Mouse (Mus musculus) heart, adult 2 months (tissue): ENCODE measurements around the gene Pde3b. TPM values are rescaled to one million over a fixed set of nuclear protein-coding genes. Genes with fewer than 3 reads are reported as not detected.

ENCODE experiments used
- DNase-seq, 2 experiments: peaks; one replicate each; pipeline ENCODE4 v3.0.0; 2021
- H3K27ac ChIP-seq: fragments of 200-600 bp; 2 replicates; pipeline ENCODE4 v1.8.1; 2022
- H3K27me3 ChIP-seq: fragments of 200-500 bp; 2 replicates; pipeline ENCODE4 v1.6.1; 2012; ENCODE audit warnings: mild to moderate bottlenecking, low read length, inconsistent platforms, mixed read lengths; ENCODE audit not compliant: control insufficient read depth, insufficient read depth
- H3K36me3 ChIP-seq: fragments of 200-500 bp; 2 replicates; pipeline ENCODE4 v1.6.1; 2012; ENCODE audit warnings: low read length, inconsistent platforms; ENCODE audit not compliant: control insufficient read depth, insufficient read depth
- H3K4me1 ChIP-seq: fragments of 200-500 bp; 2 replicates; pipeline ENCODE4 v1.6.1; 2011; ENCODE audit warnings: low read length; ENCODE audit not compliant: control insufficient read depth, insufficient read depth
- H3K4me3 ChIP-seq: fragments of 200-600 bp; 2 replicates; pipeline ENCODE4 v1.8.1; 2022
- H3K79me2 ChIP-seq: fragments of 200-500 bp; replicated peaks from 2 replicates; pipeline ENCODE4 v1.6.1; 2012; ENCODE audit warnings: mild to moderate bottlenecking, inconsistent platforms, low read length, moderate library complexity, mixed read lengths; ENCODE audit not compliant: control insufficient read depth, insufficient read depth
- H3K9ac ChIP-seq: fragments of 200-500 bp; 2 replicates; pipeline ENCODE4 v1.6.1; 2012; ENCODE audit warnings: low read depth, mild to moderate bottlenecking, control low read depth, inconsistent platforms, low read length, mixed read lengths
- CTCF ChIP-seq: fragments of 200-600 bp; IDR thresholded peaks from 2 replicates; pipeline ENCODE4 v1.8.1; 2022; ENCODE audit warnings: antibody characterized with exemption, mild to moderate bottlenecking, moderate library complexity
- EP300 ChIP-seq: fragments of 200-500 bp; IDR thresholded peaks from 2 replicates; pipeline ENCODE4 v1.6.1; 2011; ENCODE audit warnings: low read depth, low read length, control low read depth; ENCODE audit not compliant: insufficient read depth
- POLR2A ChIP-seq: fragments of 200-500 bp; IDR thresholded peaks from 2 replicates; pipeline ENCODE4 v1.6.1; 2011; ENCODE audit warnings: mild to moderate bottlenecking, low read depth, low read length, control low read depth; ENCODE audit not compliant: insufficient read depth
- WGBS: fragments of 180-500 bp; shearing (Covaris S2); methylation state at CpG from one replicate; pipeline ENCODE4 v1.1.7; 2018; 5-methylcytosine and 5-hydroxymethylcytosine counted together
- intact Hi-C: fragments of 180-260 bp; cut with DNase I; formaldehyde crosslinking; loops from one replicate; pipeline ENCODE4 v1.15.1; 2025
- polyA plus RNA-seq: library from polyadenylated mRNA; depleted of rRNA; stranded (reverse); fragments of >200 nt; gene quantifications from 2 replicates; pipeline ENCODE4 v1.2.3, GENCODE M21; 2012
- total RNA-seq, 2 experiments: library from RNA; stranded (reverse); gene quantifications; 2 replicates each; pipeline ENCODE4 v1.2.3; 2021

Pde3b gene
- total and polyA plus RNA-seq, 3 experiments: 3.8 to 4.9 (median 4.8) TPM

GRCm38 (mm10) chr7:114452876-114453275 lies 37.8 kb downstream of the Pde3b start:
- intact Hi-C loops: no loop called here
- no peak for TF ChIP-seq CTCF
- TF ChIP-seq EP300: no peak
- TF ChIP-seq POLR2A: no peak
- no peak for DNase-seq
- Histone ChIP-seq H3K9ac (no peak overlapping the region), H3K27me3 (no peaks in the 10 kb centered on the region), H3K79me2 (no peaks in the 10 kb centered on the region), H3K36me3 (no peaks in the 10 kb centered on the region), H3K4me3 (no peak overlapping the region), H3K27ac (no peak overlapping the region), H3K4me1 (no peaks in the 10 kb centered on the region)
- 55% methylated on average over 3 of the region's 3 CpGs for WGBS

DNA sequence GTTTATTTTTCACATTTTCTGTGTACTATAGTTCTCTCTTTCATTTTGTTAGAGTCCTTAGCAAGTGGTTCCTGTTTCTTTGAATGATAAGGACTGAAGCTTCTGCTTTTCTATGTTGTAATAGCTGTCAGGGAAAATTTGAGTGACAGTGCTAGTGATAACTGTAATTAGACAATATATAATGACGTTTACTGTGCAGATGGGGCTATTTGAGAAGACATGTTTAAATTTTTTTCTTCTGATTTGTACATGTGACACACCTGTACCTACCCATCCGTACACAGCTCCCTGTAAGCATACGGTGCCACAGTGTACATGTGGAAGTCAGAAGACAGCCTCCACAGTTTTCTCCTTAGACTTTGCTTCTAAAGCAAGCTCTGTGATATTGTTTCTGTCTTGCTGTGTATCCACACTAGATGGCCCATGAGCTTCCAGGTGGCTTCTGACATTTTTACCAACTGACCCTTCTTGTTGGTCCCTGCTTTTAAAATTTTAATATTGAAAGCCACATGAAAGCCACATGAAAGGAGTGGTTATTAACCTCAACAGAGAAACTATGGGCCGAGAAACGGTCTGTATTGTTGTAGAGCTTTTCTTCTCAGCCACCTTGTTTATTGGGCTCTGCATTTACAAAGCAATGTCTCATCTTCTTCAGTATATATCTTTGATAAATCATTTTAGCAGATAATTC lies 38.4 kb downstream of the Pde3b start:
- no peak for DNase-seq
- WGBS: 81% methylated on average over 5 of the region's 5 CpGs
- intact Hi-C loops: no loop called here

GRCm38 (mm10) chr7:114454858-114455257 lies 39.8 kb downstream of the Pde3b start:
- TF ChIP-seq EP300 (no peak), CTCF (no peak), POLR2A (no peak)
- DNase-seq: no peak

More for the DNA sequence above, 38.4 kb downstream of the Pde3b start:
- Histone ChIP-seq H3K27me3 (no peaks in the 10 kb centered on the region), H3K27ac (no peak overlapping the region), H3K4me3 (no peak overlapping the region), H3K36me3 (no peaks in the 10 kb centered on the region), H3K4me1 (no peaks in the 10 kb centered on the region), H3K9ac (no peak overlapping the region), H3K79me2 (no peaks in the 10 kb centered on the region)
- TF ChIP-seq CTCF: no peak
- TF ChIP-seq POLR2A: no peak
- TF ChIP-seq EP300: no peak

GRCm38 (mm10) chr7:114456904-114457303 lies 41.8 kb downstream of the Pde3b start:
- WGBS: 55% methylated on average over 4 of the region's 4 CpGs
- Histone ChIP-seq H3K4me1 (no peaks in the 10 kb centered on the region), H3K27ac (no peak overlapping the region), H3K27me3 (no peaks in the 10 kb centered on the region), H3K9ac (no peak overlapping the region), H3K79me2 (no peaks in the 10 kb centered on the region), H3K36me3 (no peaks in the 10 kb centered on the region), H3K4me3 (no peak overlapping the region)
- DNase-seq: no peak
- TF ChIP-seq EP300 (no peak), POLR2A (no peak), CTCF (no peak)
- intact Hi-C loops: no loop called here

More at GRCm38 (mm10) chr7:114454858-114455257, 39.8 kb downstream of the Pde3b start:
- Histone ChIP-seq H3K36me3 (no peaks in the 10 kb centered on the region), H3K27ac (no peak overlapping the region), H3K4me1 (no peaks in the 10 kb centered on the region), H3K27me3 (no peaks in the 10 kb centered on the region), H3K79me2 (no peaks in the 10 kb centered on the region), H3K9ac (no peak overlapping the region), H3K4me3 (no peak overlapping the region)
- intact Hi-C loops: no loop called here
- 33% methylated on average over 1 of the region's 1 CpGs for WGBS

GRCm38 (mm10) chr7:114459909-114460308 lies 44.8 kb downstream of the Pde3b start:
- Histone ChIP-seq H3K4me3 (no peak overlapping the region), H3K9ac (no peak overlapping the region), H3K79me2 (no peaks in the 10 kb centered on the region), H3K36me3 (no peaks in the 10 kb centered on the region), H3K27me3 (no peaks in the 10 kb centered on the region), H3K4me1 (no peaks in the 10 kb centered on the region), H3K27ac (no peak overlapping the region)
- intact Hi-C loops: no loop called here
- TF ChIP-seq EP300: no peak
- TF ChIP-seq POLR2A: no peak
- no peak for TF ChIP-seq CTCF
- DNase-seq: no peak
- WGBS: 89% methylated on average over 1 of the region's 1 CpGs

DNA sequence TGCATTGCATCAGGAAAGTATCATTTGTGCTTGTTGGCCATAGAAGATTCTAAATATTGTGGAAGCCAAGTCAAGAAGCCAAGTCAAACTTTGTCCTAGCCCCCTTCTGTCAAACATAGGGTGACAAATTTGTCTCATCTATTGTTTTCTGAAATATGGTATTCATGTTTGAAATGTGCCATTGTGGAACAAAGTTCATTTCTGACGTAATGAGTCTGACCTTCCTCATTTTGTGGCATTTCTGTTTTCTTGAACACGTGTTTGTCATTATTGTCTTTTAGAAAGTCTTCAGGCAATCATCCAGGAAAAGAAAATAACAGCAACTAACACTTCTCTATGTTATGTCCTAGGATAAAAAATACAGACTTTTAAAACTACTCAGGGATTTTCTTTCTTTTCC lies 46.6 kb downstream of the Pde3b start:
- Histone ChIP-seq H3K27me3 (no peaks in the 10 kb centered on the region), H3K9ac (no peak overlapping the region), H3K4me1 (no peaks in the 10 kb centered on the region), H3K79me2 (no peaks in the 10 kb centered on the region), H3K27ac (no peak overlapping the region), H3K36me3 (no peaks in the 10 kb centered on the region), H3K4me3 (no peak overlapping the region)
- intact Hi-C loops: no loop called here
- 36% methylated on average over 2 of the region's 2 CpGs for WGBS
- no peak for DNase-seq
- TF ChIP-seq POLR2A: no peak
